Mouse (Mus musculus) thymus, postnatal 0 days (tissue): ENCODE results near the gene Smap1. TPM values are rescaled to one million over a fixed set of nuclear protein-coding genes. Genes with fewer than 3 reads are reported as not detected.

Experiments
- DNase-seq: peaks from one replicate; pipeline ENCODE4 v3.0.0-alpha.2; 2015; ENCODE audit warnings: low spot score
- polyA plus RNA-seq: library from polyadenylated mRNA; unstranded; fragments of >200 nt; fragmentation: Nextera tagmentation; extraction: Ambion mirVana; gene quantifications from 2 replicates; pipeline ENCODE4 v1.2.1, GENCODE M21; 2015

The Smap1 gene
- polyA plus RNA-seq, 1 experiment from 2014 or later: 45.8 TPM

DNA sequence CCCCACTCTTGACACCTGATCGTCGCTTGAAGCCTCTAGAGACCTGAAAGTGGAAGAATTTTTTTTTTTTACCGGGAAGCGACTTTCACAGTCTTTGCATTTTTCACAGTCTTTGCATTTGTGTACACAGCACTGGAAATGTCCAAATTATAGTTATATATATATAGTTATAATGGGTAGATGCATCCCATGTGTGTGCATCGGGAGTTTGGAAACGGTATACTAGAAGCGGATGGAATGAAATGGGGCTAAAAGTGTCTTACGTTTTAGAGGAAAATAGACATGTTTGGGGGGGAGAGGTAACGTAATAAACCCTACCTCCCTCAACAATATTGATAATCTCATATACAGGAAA, 390 bp upstream of the Smap1 start:
- no peak for DNase-seq

DNA sequence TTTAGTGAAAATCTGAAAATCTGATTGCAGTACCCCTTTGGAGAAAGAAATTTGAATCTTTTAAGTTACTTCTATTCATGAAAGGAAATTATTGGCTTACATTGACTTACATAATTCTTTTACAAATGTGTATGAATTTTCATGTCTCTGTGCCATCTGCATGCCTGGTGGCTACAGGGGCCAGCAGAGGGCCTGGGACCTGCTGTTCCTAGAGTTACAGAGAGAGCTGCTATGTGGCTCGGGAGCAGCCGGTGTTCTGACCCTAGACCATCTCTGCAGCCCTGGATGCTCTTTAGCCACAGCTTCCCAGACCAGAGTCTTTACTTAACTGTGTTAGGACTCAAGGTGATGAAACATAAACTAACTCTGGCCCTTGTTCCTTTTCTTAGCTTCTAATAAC, 1.8 kb downstream of the Smap1 start:
- no peak for DNase-seq

DNA sequence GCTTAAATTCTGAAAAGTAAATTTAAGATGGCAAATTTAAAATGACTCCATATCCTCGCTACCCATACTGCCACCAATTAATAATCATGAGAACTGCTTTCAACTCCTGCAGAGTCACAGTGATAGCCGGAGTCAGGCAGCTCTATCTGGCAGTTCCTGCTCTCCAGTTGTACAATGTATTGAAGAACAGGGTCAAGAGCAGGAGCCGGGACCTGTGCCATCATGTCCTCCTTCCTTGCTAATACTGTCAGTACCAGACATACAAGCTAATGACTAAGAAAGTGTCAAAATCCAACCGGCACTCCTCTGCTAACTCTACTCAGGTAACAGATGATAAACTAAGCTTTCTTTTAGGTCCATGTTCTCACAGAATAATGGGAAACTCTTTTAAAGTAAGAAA, 3.0 kb downstream of the Smap1 start:
- DNase-seq: no peak

DNA sequence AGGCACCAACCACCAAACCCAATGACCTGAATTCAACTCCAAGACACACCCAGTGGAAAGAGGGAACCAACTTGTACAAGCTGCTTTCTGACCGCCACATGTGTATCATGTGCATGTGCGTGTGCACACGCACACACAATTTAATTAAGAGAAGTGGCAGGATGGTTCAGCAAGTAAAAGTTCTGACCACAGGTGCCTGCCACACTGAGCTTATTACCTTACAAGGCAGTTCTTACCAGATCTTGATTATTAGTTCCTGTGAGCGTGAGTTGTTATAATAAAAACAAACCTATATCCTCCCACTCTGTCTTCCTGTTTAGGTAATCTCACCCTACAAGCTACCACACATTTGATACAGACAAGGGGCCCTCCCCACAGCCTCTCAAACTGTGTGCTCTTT, 6.6 kb downstream of the Smap1 start:
- no peak for DNase-seq

DNA sequence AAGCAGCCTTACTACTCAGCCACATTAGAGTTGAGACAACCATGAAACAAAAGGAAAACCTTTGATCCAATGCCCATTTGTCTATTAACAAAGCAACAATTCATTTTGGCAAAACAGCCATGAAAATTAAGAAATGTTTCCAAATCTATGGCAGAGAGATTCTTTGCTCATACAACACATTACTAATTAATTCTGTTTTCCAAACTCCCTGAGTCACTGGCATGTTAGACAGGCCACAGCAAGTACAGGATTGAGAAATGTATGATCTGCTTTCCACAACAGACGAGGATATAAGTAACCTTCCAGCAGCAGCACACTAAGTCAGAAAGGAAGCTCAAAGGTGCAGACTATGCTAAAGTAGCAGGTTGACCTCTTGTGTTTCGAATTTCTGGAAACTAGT, 9.1 kb downstream of the Smap1 start:
- no peak for DNase-seq

DNA sequence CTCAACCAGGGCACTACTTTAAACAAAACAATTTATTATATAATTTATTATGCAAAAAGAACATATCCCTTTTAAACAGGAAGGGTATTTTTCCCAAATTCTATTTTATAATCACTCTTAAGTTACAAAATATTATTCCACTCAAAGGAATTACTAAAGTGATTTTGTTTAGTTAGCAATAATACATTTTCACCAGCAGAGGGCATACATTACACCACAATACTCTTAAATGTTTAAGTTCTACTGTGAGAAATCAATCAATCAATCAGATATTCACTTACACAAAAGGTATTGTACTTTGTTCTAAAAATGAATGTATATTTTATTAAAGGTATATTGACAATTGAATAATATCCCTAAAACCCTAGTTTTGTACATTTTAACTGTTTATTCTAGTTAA, 16.0 kb downstream of the Smap1 start:
- no peak for DNase-seq

DNA sequence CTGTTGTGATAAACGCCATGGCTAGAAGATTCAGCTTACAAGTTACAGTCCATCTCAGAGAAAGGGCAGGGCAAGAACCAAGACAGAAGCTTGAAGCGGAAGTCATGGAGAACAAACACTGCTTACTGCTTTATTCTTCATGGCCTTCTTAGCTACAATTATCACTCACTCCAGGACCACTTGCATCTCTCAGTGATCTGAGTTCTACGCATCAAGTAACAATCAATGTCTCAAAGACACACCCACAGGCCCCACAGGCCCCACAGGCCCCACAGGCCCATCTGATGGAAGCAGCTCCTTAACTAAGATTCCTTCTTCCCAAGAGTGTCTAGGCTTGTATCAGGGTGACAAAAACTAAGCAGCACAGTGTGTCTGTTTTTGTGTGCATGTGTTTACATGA, 18.8 kb downstream of the Smap1 start:
- no peak for DNase-seq

DNA sequence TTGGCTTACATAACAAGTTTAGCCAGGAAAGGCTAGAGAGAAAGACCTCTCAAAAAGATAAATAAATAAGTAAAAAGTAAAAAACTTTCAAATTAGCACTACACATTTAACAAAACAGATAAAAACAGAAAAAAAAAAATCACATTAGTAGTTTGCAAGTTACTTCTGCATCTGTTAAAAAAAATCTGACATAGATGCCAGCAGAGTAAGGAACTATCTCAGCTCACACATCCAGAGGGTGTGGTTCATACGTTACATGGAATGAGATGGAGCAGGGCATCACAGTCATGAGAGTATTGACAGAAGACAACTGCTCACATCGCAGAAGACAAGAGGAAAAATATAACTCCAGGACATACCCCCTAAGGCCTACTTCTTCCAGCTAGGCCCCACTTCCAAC, 19.4 kb downstream of the Smap1 start:
- no peak for DNase-seq

DNA sequence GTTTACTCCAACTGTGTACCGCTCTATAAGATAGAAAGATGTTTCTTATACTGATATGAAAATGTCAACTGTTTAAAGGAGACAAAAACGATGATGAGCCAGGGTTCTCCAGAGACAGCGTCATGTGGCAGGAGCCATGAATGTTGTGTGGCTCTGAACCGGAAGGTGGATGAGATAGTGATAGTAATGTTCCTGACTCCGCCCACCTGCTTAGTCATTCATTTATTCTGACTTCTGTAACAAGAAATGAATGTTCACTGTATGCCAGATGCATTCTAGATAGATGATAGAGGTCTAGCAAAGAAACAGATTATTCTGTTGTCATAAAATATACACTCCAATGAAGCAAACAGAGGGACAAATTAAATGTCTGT, 22.5 kb downstream of the Smap1 start:
- DNase-seq: no peak

DNA sequence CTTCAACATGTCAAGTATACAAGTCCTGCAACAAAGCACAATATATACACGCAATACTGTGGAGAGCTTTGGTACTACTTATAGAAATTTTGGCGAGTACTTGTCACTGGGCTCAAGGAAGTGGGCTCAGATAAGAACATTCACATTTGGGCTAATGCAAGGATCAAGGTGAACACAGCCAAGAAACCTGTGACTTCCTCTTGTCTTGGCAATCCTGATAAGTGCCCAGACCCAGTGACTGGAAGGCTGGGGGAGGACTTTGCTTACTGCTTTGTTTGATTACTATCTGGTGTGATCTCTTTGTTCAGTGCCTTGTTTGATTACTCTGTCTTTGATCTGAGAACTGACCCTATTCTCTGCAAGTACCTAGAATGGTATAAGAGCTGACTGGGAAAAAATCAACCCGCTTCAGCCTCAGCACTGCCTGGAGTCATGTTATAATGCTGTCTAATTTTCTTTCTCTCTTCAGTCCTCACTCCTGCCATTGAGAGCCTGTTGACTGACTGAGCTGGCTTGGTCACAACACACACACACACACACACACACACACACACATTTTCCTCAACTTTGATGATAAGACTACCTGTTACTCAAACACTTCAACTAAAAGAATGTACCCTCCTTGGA, 23.0 kb downstream of the Smap1 start:
- no peak for DNase-seq

DNA sequence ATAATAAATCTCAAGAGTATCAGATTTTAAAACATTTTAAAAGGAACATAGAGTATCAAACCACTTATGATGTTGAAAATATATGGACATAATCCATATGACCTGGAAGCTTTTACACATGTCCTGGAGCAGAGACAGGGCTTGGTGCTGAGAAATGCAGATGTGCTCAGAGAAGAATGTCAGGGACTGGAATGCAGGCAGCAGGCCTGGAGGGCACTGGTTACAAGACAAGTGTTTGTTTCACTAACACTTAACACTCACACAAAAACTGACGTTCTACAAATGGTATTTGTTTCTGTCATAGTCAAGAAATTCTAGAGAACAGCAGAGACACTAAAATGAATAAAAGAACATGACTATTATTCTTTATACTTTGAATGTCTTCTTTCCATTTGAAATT, 30.0 kb downstream of the Smap1 start:
- DNase-seq: no peak

DNA sequence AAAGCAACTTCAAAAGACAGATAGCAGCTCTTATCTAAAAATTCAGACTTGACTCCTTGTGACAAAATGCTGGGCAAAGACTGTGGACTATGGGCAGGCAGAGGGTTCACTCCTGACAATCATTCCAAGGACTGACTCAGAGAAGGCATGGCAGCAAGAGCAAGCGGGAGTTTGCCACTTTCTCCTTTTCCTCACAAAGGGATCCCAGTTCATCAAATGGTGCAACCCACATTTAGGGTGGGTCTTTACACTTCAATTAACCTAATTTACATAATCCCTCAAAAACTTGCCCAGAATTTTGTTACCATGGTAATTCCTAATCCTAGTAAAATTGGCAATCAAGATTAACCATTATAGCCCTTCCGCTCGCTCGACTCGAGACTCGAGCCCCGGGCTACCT, 37.2 kb downstream of the Smap1 start:
- DNase-seq: no peak

DNA sequence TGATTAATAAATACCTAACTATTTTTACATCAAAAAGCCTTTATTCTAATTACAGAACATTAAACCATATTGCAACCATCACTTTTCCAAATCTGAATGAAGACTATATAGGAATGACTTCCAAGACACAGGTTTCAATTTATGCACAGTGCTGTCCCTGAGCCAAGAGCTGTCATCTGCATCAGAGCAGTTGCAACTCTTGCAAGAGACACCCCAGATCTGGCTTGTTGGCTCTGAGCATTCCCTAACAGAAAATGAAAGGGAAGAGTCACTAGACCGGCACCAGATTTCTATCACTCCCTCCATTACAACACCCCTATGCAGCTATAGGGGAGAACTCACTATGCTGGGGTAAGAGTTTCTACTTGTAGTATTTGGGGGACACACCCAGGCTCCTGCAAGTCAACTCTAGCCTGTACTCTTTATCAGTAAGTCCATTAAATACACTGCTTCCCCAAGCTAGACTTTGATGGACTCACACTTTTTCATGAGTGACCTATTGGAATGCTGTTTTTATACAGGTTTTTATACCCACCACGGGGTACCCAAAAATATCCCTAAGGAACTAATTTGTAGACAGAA, 37.9 kb downstream of the Smap1 start:
- no peak for DNase-seq

DNA sequence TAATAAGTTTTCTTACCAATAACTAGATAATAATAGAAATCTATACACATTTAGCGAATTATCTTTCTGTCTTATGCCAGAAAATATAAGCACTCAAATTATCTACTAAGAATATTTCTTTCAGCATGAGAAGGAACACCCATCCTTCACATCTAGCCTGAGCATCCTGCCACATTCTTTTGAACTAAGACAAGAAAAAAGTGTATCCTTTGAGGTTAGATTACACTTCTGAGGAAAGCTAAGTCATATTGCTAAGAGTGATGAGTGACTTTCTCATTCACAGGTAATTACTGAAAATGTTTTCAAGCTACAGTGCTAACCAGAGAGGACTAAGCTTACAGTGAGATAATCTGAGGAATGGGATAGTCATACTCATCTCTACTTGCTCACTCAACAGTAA, 39.4 kb downstream of the Smap1 start:
- no peak for DNase-seq

DNA sequence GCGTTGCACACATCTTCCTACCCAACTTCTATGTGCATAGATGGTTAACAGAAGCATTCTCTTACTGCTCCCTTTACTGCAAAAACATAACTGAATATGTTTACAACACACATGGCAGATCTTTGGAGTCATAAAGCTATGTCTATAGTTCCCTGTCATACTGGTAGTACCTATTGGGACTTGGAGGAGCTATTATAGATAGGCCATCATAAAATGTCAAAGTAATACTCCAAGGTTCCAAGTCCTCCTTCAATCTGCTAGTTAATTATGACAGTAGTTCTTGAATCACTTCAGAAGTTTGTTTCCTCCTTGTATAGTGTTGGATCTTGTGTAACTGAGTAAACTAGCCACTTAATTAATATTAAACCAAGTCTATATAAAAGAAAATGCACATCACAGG, 49.9 kb downstream of the Smap1 start:
- no peak for DNase-seq

DNA sequence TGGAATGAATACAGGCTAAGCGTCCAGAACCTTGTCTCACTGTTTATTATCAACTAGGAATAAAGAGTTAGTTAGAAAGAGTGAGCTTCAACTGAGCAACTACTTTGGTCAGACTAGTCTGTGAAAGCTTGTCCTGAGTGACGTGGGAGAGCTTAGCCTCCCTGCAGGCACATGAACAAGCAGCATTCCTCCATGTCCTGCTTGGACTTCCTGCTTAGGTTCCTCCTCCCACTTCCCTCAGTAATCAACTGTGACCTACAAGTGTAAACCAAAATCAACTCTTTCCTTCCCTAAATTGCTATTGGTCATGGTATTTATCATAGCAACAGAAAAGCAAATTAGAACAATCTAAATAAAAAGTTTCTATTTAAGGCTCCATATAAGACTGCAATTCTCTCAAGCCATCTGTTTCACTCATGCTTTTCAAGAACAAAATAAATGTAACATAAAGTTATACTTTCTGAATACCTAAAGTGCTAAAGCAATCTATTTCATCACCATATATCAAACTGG, 54.7 kb downstream of the Smap1 start:
- no peak for DNase-seq

DNA sequence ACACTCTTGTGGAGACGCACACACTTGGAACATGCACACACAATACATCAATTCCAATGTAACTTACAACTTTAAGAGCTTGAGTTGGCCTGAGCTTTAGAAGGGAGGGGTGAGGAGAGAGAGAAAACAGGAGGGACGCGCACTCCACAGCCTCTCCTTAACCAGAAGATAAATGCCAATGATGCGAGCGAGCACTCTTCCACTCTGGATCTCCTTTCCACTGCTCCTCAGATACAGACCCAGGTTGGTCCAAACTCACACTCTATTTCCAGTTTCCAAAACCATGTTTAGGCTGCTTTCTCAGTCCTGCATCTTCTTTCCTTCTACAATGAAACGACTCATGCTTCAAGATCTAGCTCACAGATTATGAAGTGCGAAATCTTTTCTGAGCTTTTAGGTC, 56.6 kb downstream of the Smap1 start:
- DNase-seq: no peak

DNA sequence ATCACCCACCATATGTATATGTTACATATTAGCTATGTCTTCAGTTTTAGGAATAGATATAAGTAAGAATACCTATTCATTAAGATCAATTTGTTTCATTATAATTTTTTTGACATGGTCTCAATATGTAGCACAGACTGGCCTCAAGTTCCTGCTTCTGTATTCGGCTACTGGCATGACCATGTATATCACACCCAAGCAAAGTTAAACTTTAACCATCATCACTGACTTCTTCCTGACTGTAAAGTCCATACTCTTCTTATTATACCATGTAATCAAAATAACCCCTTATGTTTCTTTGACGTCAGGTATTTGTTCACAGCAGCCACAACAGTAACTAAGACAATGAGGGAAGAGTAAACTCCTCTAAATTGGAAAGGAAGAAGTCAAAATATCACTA, 61.2 kb downstream of the Smap1 start:
- no peak for DNase-seq

DNA sequence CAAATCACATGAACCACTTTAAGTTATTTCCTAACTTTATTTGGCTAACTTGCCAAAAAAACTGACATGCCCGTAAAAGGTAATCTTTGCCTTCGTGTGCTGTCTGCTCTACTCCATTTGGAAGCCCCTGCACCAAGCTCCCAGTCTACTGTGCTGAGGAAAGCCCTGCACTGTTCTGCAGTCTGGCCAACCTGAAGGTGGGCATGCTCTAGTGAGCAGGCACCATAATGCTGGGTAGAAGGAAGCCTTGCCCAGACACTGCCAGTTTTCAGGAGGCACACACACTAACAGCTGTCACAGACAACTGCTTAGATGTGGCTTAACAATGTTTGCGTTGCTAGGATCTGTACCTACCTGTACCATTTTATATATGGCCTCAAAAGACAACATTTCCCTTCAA, 66.5 kb downstream of the Smap1 start:
- DNase-seq: no peak

DNA sequence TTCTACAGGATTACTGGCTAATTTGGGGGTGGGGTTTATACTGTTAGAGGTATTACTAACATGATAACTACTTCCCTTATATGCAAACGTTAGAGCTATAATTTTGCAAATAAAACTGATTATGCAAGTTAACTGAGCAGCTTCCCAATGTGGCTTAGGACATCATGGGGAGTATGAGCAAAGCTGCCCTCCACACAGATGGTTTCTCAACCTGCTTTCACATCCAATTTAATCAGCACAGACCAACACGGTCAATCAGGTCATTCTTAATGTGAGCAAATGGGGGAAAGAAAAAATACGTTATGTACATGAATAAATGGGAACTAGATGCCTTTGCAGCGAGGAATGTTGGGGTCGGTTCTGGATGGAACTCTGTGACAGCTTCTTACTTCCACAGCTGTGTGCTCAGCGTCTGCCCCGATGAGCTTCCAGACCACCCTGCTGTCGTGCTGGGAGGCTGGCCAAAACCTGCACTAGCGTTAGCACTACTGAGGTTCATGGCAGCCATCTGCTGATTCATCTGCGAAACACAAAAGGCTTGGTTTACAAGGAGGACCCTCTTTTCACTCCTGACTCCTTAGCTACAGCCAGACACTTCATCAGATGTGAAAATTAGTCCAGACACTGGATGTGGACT, 76.0 kb downstream of the Smap1 start:
- DNase-seq: no peak

DNA sequence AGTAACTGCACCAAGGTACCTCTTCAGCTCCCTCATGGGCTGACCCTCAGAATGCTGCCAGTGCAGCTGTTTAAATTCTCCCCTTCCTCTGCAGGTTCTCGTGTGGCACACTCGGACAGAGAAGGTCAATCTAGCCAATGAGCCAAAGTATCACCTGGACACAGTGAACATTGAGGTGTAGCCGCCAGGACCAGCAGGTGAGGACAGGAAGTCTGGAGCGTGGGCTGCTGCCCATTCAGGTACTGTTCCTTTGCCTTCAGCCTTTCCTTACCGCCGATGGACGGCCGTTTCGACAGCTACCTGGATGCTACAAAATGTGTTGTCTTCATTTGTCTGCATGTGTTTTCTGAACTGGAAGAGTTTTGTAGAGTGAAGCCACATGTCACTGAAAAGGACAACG, 77.1 kb downstream of the Smap1 start:
- no peak for DNase-seq

DNA sequence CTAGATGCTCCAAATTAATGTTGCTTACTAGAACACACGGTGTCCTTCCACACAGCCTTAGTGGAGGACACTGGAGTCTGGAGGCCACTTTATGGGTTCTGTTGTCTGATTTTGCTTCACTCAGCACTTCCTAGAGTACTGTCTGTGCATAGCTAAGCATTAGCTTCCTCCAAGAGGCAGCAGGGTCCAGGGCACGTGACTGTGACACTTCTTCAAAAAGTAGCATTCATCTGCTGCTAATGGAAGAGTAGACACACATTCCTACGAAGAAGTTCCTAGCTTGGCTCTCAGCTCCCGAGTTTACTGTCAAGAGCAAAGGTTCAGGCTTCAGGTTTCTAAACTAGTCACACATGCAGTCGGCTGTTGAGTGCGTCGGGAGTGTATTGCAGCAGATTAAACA, 78.3 kb downstream of the Smap1 start:
- no peak for DNase-seq

DNA sequence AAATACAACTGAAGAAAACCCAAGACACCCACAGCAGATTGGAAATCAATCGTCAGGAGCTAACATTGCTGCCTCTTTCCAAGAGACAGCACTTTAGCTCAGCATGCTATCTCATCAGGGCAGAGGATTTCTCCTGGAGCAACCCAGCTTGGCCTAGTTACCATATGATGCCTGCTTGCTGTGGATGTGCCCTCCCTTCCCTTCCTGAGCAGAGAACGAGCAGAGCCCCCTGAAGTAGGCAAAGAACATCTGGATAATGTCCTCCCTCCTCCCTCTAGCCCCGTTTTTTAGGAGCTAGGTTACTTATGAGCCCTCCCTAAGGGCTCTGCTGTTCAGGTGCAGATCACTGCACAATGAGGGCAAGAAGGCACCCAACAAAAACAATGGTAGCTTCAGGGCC, 79.5 kb downstream of the Smap1 start:
- no peak for DNase-seq
